Mouse (Mus musculus): ENCODE measurements at regions not wholly inside any gene's neighbourhood (a gene's known extent, or its start where the extent isn't known, plus 50 kb on each side); places are given as distances from the start of the nearest gene placed in this dataset.

DNA sequence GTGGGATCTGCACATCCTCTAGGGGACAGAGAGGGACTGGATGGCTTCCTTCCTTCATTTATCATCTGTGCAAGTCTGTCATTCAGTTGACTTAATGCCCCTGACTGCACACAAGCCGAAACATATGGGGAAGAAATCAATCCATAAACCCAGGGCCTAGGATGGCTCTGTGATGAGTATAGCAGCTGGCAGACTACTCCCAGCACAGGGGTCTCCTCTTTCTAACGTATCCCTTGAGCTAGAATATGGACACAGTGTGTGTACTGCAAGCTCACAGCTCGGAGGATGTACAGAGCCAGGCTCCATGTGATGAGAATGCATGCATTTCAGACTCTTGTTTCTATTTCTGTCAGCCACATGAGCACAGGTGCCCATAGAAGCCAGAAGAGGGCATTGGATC lies 180.3 kb downstream of the Parn start:
- no peak for DNase-seq (ENCODE audit: low read depth, low spot score)

GRCm38 (mm10) chr16:13486571-13486970 lies 181.4 kb downstream of the Parn start:
- no peak for DNase-seq (ENCODE audit: low read depth, low spot score)

DNA sequence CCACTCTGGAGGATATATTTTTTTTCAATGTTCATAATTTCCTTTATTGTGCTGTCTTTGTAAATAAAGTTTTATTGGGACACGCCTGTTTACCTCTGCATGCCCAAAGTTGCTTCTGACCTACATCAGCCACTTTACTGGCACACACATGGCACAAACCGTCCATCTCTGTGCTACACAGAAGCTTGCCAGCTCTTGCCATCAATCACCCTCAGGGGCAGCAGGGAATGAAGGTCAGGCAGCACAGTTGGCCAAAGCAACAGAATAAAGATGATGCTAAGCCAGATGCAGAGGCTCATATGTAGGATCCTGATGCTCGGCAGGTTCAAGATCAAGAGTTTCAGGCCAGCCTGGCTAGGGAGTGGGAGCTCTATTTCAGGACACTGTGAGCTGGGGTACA lies 187.7 kb downstream of the Parn start:
- DNase-seq (ENCODE audit: low read depth, low spot score) = no peak

GRCm38 (mm10) chr16:13476653-13477052 lies 191.3 kb downstream of the Parn start:
- no peak for DNase-seq (ENCODE audit: low read depth, low spot score)

GRCm38 (mm10) chr16:13474956-13475355 lies 193.0 kb downstream of the Parn start:
- peak; percentile 52 for DNase-seq (ENCODE audit: low read depth, low spot score)

- no peak for DNase-seq (ENCODE audit: low read depth, low spot score)
These were observed 193.7 kb downstream of the Parn start for GRCm38 (mm10) chr16:13474274-13474673.

- no peak for DNase-seq (ENCODE audit: low read depth, low spot score)
These were observed 200.8 kb downstream of the Parn start for GRCm38 (mm10) chr16:13467139-13467538.
